In genomic region chr14:8215208-8215778, GRCm38 (mm10) we compare ENCODE assay signal across 9 mouse cellular contexts. TPM values are rescaled to one million over a fixed set of nuclear protein-coding genes. Genes with fewer than 3 reads are reported as not detected.
DNase-seq lines count a peak whose midpoint lies in the region; ATAC-seq and TF ChIP-seq lines count a peak whose summit lies in the region.
"Had no signal": no experiment of that assay in that cellular context is flagged by ENCODE, and none has a peak within 500 bp of the region (broad histone marks: within the 10 kb centered on the region; RNA-seq: fewer than 3 reads in every experiment).

No protein-coding gene starts in this region.

- H3K9ac ChIP-seq in MEL (ENCODE audit: control insufficient read depth, low read depth, low read length, poor library complexity, severe bottlenecking) = peak overlapping the region; percentile 86
- peak overlapping the region; percentile 0; the same call in 1 of the 2 replicates for H3K9ac ChIP-seq in forebrain, embryonic 11.5 days (ENCODE audit: low read length)
- peak overlapping the region; percentile 98; the same call in 1 of the 2 replicates for H3K9ac ChIP-seq in kidney, embryonic 16.5 days (replicated peaks; ENCODE audit: low read length)
- peak overlapping the region; percentile 79; the same call in 1 of the 2 replicates for H3K9ac ChIP-seq in midbrain, embryonic 15.5 days

- peak overlapping the region; percentile 73 for H3K4me2 ChIP-seq in forebrain, embryonic 11.5 days (ENCODE audit: low read depth, low read length, severe bottlenecking)
- peak overlapping the region; percentile 95 for H3K4me2 ChIP-seq in kidney, embryonic 16.5 days (replicated peaks; ENCODE audit: low read depth, low read length)
- peak overlapping the region; percentile 81 for H3K4me2 ChIP-seq in midbrain, embryonic 15.5 days

- TF ChIP-seq EP300 in MEL (IDR thresholded peaks at IDR 0.05; ENCODE audit: low read depth in 1 of 2, low read length in 2 of 2) = no peak

- H3K4me3 ChIP-seq in MEL (ENCODE audit: control insufficient read depth in 1 of 2, insufficient read depth in 1 of 2, low read depth in 2 of 2, low read length in 2 of 2) = peak overlapping the region; percentile 98 to 99
- H3K4me3 ChIP-seq in forebrain, embryonic 11.5 days (ENCODE audit: low read depth, low read length) = peak overlapping the region; percentile 67
- H3K4me3 ChIP-seq in kidney, embryonic 16.5 days (ENCODE audit: low read length) = peak overlapping the region; percentile 60
- peak overlapping the region; percentile 54 for H3K4me3 ChIP-seq in midbrain, embryonic 15.5 days

- TF ChIP-seq POLR2A in MEL (IDR thresholded peaks at IDR 0.05; ENCODE audit: control insufficient read depth in 1 of 2, insufficient read depth in 1 of 2, low read depth in 1 of 2, low read length in 2 of 2, poor library complexity in 1 of 2) = no peak

- DNase-seq in adrenal gland, adult (ENCODE audit: inconsistent age in 2 of 2, low spot score in 1 of 2) = peak; percentile 19 to 60
- DNase-seq in adrenal gland, postnatal 14 days = no peak
- peak; percentile 72 for DNase-seq in MEL (ENCODE audit: low read depth, low spot score)
- no peak for DNase-seq in forebrain, embryonic 11.5 days (ENCODE audit: low spot score)
- DNase-seq in urinary bladder, postnatal 10 days (ENCODE audit: low spot score) = no peak
- no peak for DNase-seq in layer of hippocampus, postnatal 36 days

- H3K4me1 ChIP-seq in MEL (ENCODE audit: control insufficient read depth in 1 of 2, insufficient read depth in 2 of 2, low read length in 2 of 2) = 0 out of 4 replicates have a peak, but pooled peaks cover 0 to 3% of the 10 kb centered on the region in 2 experiments
- H3K4me1 ChIP-seq in forebrain, embryonic 11.5 days (replicated peaks; ENCODE audit: control insufficient read depth, insufficient read depth, low read length) = peaks cover 2% of the 10 kb centered on the region; the same call in 1 of the 2 replicates
- peaks cover 31% of the 10 kb centered on the region for H3K4me1 ChIP-seq in kidney, embryonic 16.5 days (ENCODE audit: insufficient read depth, low read length)
- peaks cover 31% of the 10 kb centered on the region for H3K4me1 ChIP-seq in midbrain, embryonic 15.5 days

- peaks cover 10% of the 10 kb centered on the region for H3K79me2 ChIP-seq in MEL (ENCODE audit: control insufficient read depth, insufficient read depth, low read length, poor library complexity)

- 15% methylated on average over 21 of the region's 21 CpGs for WGBS in forebrain, embryonic 11.5 days
- 19% methylated on average over 21 of the region's 21 CpGs for WGBS in kidney, embryonic 16.5 days
- WGBS in midbrain, embryonic 15.5 days = 17% methylated on average over 21 of the region's 21 CpGs

- TF ChIP-seq RAD21 in MEL (IDR thresholded peaks at IDR 0.05; ENCODE audit: low read depth, low read length) = no peak

- ATAC-seq in forebrain, embryonic 11.5 days (replicated peaks; ENCODE audit: low FRiP score) = no peak
- ATAC-seq in kidney, embryonic 16.5 days (ENCODE audit: low FRiP score, low TSS enrichment) = no peak
- no peak for ATAC-seq in midbrain, embryonic 15.5 days (replicated peaks)

- TF ChIP-seq CTCF in MEL (IDR thresholded peaks at IDR 0.05 in 2 of 3, conservative IDR thresholded peaks at IDR 0.05 in 1 of 3; ENCODE audit: control insufficient read depth in 1 of 3, insufficient read depth in 1 of 3, low read depth in 2 of 3, low read length in 3 of 3, poor library complexity in 1 of 3, severe bottlenecking in 1 of 3) = no peak

- H3K27me3 ChIP-seq in MEL (ENCODE audit: control insufficient read depth in 1 of 2, insufficient read depth in 2 of 2, low read length in 2 of 2) = no peaks in the 10 kb centered on the region; a peak in 2 of 4 replicates
- peaks cover 6% of the 10 kb centered on the region; the same call in 1 of the 2 replicates for H3K27me3 ChIP-seq in forebrain, embryonic 11.5 days (ENCODE audit: control insufficient read depth, insufficient read depth, low read length)
- no peaks in the 10 kb centered on the region for H3K27me3 ChIP-seq in kidney, embryonic 16.5 days (ENCODE audit: insufficient read depth, low read length)
- H3K27me3 ChIP-seq in midbrain, embryonic 15.5 days (replicated peaks) = peaks cover 9% of the 10 kb centered on the region; the same call in 1 of the 2 replicates

- H3K36me3 ChIP-seq in MEL (ENCODE audit: control insufficient read depth in 1 of 2, insufficient read depth in 2 of 2, low read length in 2 of 2) = peaks cover 0 to 3% of the 10 kb centered on the region in 2 experiments; a peak in 2 of 4 replicates
- H3K36me3 ChIP-seq in forebrain, embryonic 11.5 days (ENCODE audit: control insufficient read depth, insufficient read depth, low read length) = no peaks in the 10 kb centered on the region
- no peaks in the 10 kb centered on the region for H3K36me3 ChIP-seq in kidney, embryonic 16.5 days (ENCODE audit: insufficient read depth, low read length)
- no peaks in the 10 kb centered on the region for H3K36me3 ChIP-seq in midbrain, embryonic 15.5 days (replicated peaks)

- H3K27ac ChIP-seq in MEL (ENCODE audit: control insufficient read depth, low read depth, low read length) = peak overlapping the region; percentile 69
- H3K27ac ChIP-seq in forebrain, embryonic 11.5 days (ENCODE audit: low read depth, low read length) = no peak overlapping the region
- H3K27ac ChIP-seq in kidney, embryonic 16.5 days (ENCODE audit: low read length) = no peak overlapping the region
- no peak overlapping the region for H3K27ac ChIP-seq in midbrain, embryonic 15.5 days

- H3K9me3 ChIP-seq in MEL (replicated peaks; ENCODE audit: insufficient read depth, low read length) = no peaks in the 10 kb centered on the region
- no peaks in the 10 kb centered on the region for H3K9me3 ChIP-seq in forebrain, embryonic 11.5 days (ENCODE audit: control insufficient read depth, low read length)
- no peaks in the 10 kb centered on the region for H3K9me3 ChIP-seq in kidney, embryonic 16.5 days (ENCODE audit: low read length)
- H3K9me3 ChIP-seq in midbrain, embryonic 15.5 days = no peaks in the 10 kb centered on the region

TF ChIP-seq in MEL, 35 proteins besides CTCF, POLR2A, EP300 and RAD21 (continues in another document):
- TF ChIP-seq E2F4 (IDR thresholded peaks at IDR 0.05; ENCODE audit: borderline replicate concordance, low read depth, low read length) = no peak
- TF ChIP-seq POLR2AphosphoS5 (IDR thresholded peaks at IDR 0.05; ENCODE audit: borderline replicate concordance, low read depth, low read length) = no peak
- TF ChIP-seq TAL1 (IDR thresholded peaks at IDR 0.05; ENCODE audit: low read length) = no peak
- TF ChIP-seq ETS1 (IDR thresholded peaks at IDR 0.05; ENCODE audit: low read depth, low read length) = peak; percentile 5; the same call in 1 of the 2 replicates
- no peak for TF ChIP-seq GABPA (IDR thresholded peaks at IDR 0.05; ENCODE audit: low read depth, low read length)
- peak; percentile 59 for TF ChIP-seq USF1 (IDR thresholded peaks at IDR 0.05; ENCODE audit: low read depth, low read length)
- TF ChIP-seq MYC (IDR thresholded peaks at IDR 0.05; ENCODE audit: low read depth, low read length) = peak; percentile 53; the same call in 1 of the 2 replicates
- no peak for TF ChIP-seq MAZ (IDR thresholded peaks at IDR 0.05; ENCODE audit: low read depth, low read length)
- TF ChIP-seq MXI1 (IDR thresholded peaks at IDR 0.05; ENCODE audit: low read depth, low read length) = peak; percentile 92
- TF ChIP-seq SIN3A (IDR thresholded peaks at IDR 0.05; ENCODE audit: low read length) = peak; percentile 49
- TF ChIP-seq TCF12 (IDR thresholded peaks at IDR 0.05; ENCODE audit: low read depth, low read length) = no peak
- no peak for TF ChIP-seq HCFC1 (IDR thresholded peaks at IDR 0.05; ENCODE audit: low read depth, low read length)
- TF ChIP-seq MAFK (IDR thresholded peaks at IDR 0.05; ENCODE audit: borderline replicate concordance, low read depth, low read length) = no peak
- 0 out of 2 replicates have a peak, but pooled peaks have one; percentile 7 for TF ChIP-seq NELFE (IDR thresholded peaks at IDR 0.05; ENCODE audit: low read depth, low read length)
- TF ChIP-seq SMC3 (IDR thresholded peaks at IDR 0.05; ENCODE audit: low read depth, low read length) = no peak
- peak; percentile 73 for TF ChIP-seq MAX (IDR thresholded peaks at IDR 0.05; ENCODE audit: low read length)
- no peak for TF ChIP-seq NRF1 (IDR thresholded peaks at IDR 0.05; ENCODE audit: insufficient read depth, low read depth, low read length, poor library complexity, severe bottlenecking)
- no peak for TF ChIP-seq USF2 (IDR thresholded peaks at IDR 0.05; ENCODE audit: borderline replicate concordance in 1 of 2, insufficient read depth in 1 of 2, low read depth in 1 of 2, low read length in 2 of 2)

RNA-seq across cellular contexts. Expression of gene Kctd6, which starts 1.4 kb away (rescaled TPM):
- total RNA-seq in adrenal gland, postnatal 14 days (2021) = 12.3 and 15.4 TPM in 2 replicates
- total RNA-seq in MEL (2012; rRNA removed) = 3.6 and 4.2 TPM in 2 replicates
- polyA plus RNA-seq in MEL (2012; ENCODE audit: insufficient read depth in 1 of 2, insufficient read length in 2 of 2, low read depth in 1 of 2, low replicate concordance in 2 of 2, missing spikeins in 1 of 2) = 1 to 10 TPM in 1 of 2 experiments, not detected in 1; 5.5 TPM
- polyA plus RNA-seq in forebrain, embryonic 11.5 days (2014; fragmentation: Nextera tagmentation; extraction: Ambion mirVana) = 13.7 and 14.3 TPM in 2 replicates
- 3.3 and 3.6 TPM in 2 replicates for polyA plus RNA-seq in kidney, embryonic 16.5 days (2015; fragmentation: Nextera tagmentation; extraction: Ambion mirVana)
- 18.3 and 19.6 TPM in 2 replicates for polyA plus RNA-seq in midbrain, embryonic 15.5 days (2015; fragmentation: Nextera tagmentation; extraction: Ambion mirVana)
- total RNA-seq in layer of hippocampus, postnatal 36 days (2021) = 10 to 100 TPM; 76.1 to 78.8 TPM

RNA-seq across cellular contexts. Expression of gene Pdhb, which starts 42.5 kb away (rescaled TPM):
- 450 and 471 TPM in 2 replicates for total RNA-seq in adrenal gland, postnatal 14 days (2021)
- 128 and 140 TPM in 2 replicates for total RNA-seq in MEL (2012; rRNA removed)
- polyA plus RNA-seq in MEL (2012; ENCODE audit: insufficient read depth in 1 of 2, insufficient read length in 2 of 2, low read depth in 1 of 2, low replicate concordance in 2 of 2, missing spikeins in 1 of 2) = 100 to 1,000 TPM in 1 of 2 experiments, not detected in 1; 109 TPM
- polyA plus RNA-seq in forebrain, embryonic 11.5 days (2014; fragmentation: Nextera tagmentation; extraction: Ambion mirVana) = 202 and 213 TPM in 2 replicates
- 267 and 278 TPM in 2 replicates for polyA plus RNA-seq in kidney, embryonic 16.5 days (2015; fragmentation: Nextera tagmentation; extraction: Ambion mirVana)
- 245 TPM in 2 replicates for polyA plus RNA-seq in midbrain, embryonic 15.5 days (2015; fragmentation: Nextera tagmentation; extraction: Ambion mirVana)
- 100 to 1,000 TPM; 185 to 197 TPM for total RNA-seq in layer of hippocampus, postnatal 36 days (2021)

RNA-seq across cellular contexts. Expression of gene Acox2, which starts 43.9 kb away (rescaled TPM):
- 2.2 and 30.4 TPM in 2 replicates for total RNA-seq in adrenal gland, postnatal 14 days (2021)
- not detected in 2 replicates for total RNA-seq in MEL (2012; rRNA removed)
- polyA plus RNA-seq in MEL (2012; ENCODE audit: insufficient read depth in 1 of 2, insufficient read length in 2 of 2, low read depth in 1 of 2, low replicate concordance in 2 of 2, missing spikeins in 1 of 2) = under 1 TPM in 1 of 2 experiments, not detected in 1; 0.43 TPM
- polyA plus RNA-seq in forebrain, embryonic 11.5 days (2014; fragmentation: Nextera tagmentation; extraction: Ambion mirVana) = not detected in 2 replicates
- polyA plus RNA-seq in kidney, embryonic 16.5 days (2015; fragmentation: Nextera tagmentation; extraction: Ambion mirVana) = 1.0 and 2.0 TPM in 2 replicates
- not detected in 2 replicates for polyA plus RNA-seq in midbrain, embryonic 15.5 days (2015; fragmentation: Nextera tagmentation; extraction: Ambion mirVana)
- not detected for total RNA-seq in layer of hippocampus, postnatal 36 days (2021)
- total RNA-seq: hematopoietic stem cell, adult 5-6 weeks had no signal

Comparison
In these comparisons a context has a peak if more than half of its experiments do, and no peak if none do; other contexts are left out.
1. DNase-seq: peak in adrenal gland, adult (2 of 2) and MEL (single experiment); none in adrenal gland, postnatal 14 days (single experiment), forebrain, embryonic 11.5 days (single experiment), urinary bladder, postnatal 10 days (single experiment) and layer of hippocampus, postnatal 36 days (0 of 2).
2. H3K9ac ChIP-seq: peak in every context shown above with its lines; median percentile 98 in kidney, embryonic 16.5 days; 86 in MEL; 79 in midbrain, embryonic 15.5 days; 0 in forebrain, embryonic 11.5 days.
3. Peak in every context shown above with its lines, with median percentiles within 50 percentile points of each other: H3K4me3 ChIP-seq and H3K4me2 ChIP-seq.